Mouse (Mus musculus) adrenal gland, postnatal 25 days (tissue): ENCODE measurements around the gene Ahrr. TPM values are rescaled to one million over a fixed set of nuclear protein-coding genes. Genes with fewer than 3 reads are reported as not detected.
A peak's percentile ranks its signal among the peaks of the same experiment; 100 is the strongest.

Source experiments
- DNase-seq: peaks from one replicate; pipeline ENCODE4 v3.0.0; 2021; ENCODE audit warnings: mixed read lengths
- total RNA-seq: library from RNA; stranded (reverse); gene quantifications from 2 replicates; pipeline ENCODE4 v1.2.3, GENCODE M21; 2021

The Ahrr gene
- total RNA-seq, 1 experiment from 2014 or later: 1.7 TPM

DNA sequence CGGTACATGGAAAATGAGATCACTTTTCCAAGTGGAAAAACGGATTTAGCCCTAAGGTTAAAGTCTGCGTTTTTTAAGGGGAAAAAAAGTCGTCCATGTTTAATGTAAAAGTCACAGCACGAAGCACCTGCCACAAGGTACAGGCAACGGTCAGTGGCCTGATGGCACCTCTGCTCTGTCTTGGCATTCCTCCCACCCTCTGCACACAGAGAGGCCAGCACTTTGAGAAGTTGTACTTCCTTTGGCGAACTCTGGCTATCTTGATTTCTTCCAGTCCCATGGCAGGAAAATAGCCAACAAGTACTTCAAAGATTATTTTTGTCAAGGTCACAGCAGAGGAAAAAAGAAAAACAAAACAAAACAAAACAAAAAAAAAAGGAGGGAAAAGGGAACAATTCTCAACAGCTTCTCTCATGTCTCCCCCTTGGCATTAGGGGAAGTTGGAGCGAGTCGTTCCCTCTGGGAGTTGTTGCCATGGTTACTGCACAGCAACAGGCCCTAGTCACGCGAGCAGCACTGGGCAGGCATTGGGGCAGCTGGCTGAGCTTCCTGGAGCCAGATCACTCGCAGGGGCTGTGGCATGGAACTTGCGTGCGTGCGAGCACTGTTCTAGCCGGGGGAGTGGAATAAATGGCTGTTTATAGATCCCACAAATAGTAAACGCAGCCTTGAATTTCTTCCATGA, 46.8 kb downstream of the Ahrr start:
- peak; percentile 72 for DNase-seq

DNA sequence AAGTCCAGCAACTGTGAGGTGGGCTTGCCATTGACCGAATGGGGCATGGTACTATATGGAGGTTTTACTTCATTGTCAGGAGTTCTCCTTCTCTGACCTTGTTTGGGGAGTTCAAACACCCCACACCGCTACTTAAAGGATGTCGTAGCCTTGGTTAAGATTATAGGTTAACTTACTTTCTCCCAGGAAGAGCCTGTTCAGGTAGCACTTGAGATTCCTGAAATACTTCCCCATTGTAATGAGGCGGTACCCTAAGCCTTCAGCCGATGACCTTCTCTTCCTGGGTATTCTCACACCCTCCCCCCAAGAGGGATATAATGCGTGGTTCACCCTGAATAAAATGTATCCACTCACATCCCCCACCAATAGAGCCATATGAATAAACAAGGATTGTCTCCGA, 54.6 kb downstream of the Ahrr start:
- no peak for DNase-seq

DNA sequence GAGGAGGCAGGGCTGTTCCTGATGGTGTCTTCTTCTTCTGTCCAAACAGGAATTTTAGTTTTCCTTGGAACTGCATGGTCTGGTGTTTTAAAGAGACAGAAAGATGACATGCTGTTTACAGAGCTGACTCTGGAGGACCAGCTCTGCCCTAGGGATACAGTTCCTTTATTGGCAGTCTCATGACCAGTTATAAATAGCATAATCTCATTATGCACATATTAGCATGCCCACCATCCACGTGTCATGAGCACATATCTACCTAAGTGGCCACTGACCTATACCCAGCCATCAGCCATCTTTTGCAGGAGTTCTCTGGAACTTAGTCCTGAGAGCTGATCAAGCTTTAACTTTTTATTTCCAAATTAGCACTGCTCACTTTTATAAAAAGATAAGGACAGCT, 71.5 kb downstream of the Ahrr start:
- DNase-seq: no peak

DNA sequence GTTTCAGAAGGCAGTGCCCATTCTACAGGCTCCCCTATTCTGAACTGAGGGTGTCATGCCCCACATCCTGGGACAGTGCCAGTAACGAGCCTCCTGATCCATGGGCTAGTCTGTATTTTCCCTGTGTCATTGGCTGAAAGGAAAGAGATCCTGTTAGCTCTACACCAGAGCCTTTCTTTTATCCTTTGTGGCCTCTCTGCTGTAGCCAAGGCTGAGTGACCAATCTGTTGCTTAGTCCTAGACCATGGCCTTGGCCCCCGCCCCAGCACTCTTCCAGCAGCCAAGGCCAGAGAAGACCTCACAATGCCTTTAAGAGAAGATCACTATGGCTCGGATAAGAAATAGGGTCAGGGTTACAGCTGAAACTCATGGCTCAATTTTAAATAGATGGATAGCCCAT, 73.7 kb downstream of the Ahrr start:
- DNase-seq: peak; percentile 55

DNA sequence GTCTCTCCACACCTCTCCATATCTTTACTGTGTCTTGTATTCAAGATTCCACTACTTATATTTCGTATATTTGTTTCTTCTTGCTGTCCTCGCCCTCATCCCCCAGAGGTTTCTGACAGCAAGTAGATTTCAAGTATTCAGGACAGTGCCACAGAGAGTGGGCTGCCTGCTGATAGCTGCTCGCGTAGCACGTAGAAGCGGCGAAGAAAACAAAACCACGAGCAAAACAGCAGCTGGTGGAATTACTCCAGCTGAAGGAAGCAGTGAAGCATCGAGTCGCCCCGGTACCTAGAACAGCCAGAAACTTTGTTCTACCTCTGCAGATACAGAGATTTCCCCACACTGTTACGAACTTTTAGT, 83.2 kb downstream of the Ahrr start:
- peak; percentile 6 for DNase-seq

DNA sequence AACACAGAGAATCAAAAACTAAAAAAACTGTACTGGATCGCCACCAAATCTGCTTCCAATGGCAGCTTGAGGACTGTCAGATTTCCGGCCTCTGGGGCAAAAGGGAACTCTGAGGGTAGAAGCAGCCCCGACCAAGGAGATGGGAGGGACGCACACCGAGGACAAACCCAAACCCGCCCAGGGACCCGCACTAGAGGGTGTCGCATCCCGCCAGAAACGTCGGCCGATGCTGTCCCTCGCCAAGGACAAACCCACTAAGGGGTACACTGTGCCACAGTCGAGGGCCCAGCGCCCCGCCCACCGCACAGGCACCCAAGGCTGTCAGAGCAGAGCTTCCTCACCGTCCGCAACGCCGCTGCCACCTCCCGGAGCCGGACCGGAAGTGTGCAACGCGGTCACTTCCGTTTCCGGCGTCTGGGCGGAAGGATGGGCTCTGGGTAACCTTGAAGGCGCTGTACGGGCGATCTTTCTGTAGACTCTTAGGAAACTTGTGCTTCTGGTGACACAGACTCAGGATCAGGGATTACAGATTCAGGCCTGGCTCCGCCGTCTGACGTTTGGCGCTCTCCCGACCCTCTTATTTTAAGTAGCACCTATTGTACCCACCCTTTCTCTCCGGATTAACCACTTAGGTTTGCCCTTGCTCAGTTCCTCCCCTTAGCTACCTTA, 83.7 kb downstream of the Ahrr start, which contains the start of gene Exoc3:
Gene Exoc3 (minus strand): TSS at position 416 of the 669 bp plus-strand sequence.
- DNase-seq: peak; percentile 92

DNA sequence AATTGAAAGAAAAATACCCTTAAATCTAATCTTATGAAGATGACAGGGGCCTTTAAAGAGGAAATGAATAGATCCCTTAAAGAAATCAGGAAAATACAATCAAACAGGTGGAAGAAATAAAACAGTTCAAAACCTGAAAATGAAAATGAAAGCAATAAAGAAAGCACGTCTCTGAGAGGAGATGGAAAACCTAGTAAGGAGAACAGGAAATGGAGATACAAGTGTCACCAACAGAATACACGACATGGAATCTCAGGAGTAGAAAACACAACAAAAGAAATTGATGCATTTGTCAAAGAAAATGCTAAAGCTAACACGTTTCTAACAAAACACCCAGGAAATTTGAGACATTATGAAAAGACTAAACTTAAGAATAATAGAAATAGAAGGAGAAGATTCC, 95.7 kb downstream of the Ahrr start:
- DNase-seq: no peak

DNA sequence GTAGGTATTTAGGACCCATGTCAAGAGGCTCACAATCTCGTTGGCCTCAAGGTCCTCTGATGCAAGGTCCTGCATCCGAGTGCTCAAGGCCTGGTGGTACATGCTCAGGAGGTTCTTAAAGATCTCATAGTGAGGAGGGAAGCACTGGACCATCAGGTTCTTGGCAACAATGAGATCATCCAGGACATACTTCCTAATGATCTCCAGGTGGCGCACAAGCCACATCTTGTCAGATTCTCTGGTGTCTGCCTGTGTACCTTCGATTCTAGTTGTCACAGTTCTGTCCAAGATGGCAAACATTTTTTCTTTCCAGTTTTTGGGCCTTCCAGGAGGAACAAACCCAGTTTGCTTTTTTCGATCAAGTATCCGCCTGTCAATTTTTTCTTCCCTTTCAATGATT, 99.5 kb downstream of the Ahrr start:
- DNase-seq: no peak

DNA sequence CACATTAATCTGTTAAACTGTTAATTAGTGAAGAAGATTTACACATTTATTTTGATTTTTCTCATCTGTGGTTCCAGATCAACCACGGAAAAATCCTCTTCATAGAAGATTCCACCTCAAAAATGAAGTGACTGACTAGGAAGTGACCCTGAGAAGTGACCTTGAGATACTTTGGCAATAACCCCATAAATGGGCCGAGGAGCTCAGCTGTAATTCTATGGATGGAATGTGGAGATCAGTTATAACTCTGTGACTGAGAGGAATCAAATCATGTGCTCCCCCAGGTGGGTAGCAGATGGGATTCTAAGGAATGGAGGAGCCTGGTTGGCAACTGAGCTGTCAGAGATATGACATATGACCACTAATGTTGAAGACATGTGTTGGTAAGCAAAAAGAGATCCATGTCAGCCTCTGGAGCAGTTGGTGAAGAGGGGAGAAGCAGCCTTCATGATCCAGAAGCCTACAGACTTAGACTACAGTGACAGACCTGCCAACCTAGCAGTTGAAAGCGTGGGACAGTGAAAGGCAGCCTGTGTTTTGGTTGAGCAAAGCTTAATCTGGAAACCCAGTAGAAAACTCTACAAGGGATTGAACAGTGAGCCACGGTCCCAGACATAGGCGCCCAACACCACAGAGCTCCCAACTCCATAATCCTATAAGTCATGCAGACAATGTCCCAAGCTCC, 109.0 kb downstream of the Ahrr start:
- no peak for DNase-seq

DNA sequence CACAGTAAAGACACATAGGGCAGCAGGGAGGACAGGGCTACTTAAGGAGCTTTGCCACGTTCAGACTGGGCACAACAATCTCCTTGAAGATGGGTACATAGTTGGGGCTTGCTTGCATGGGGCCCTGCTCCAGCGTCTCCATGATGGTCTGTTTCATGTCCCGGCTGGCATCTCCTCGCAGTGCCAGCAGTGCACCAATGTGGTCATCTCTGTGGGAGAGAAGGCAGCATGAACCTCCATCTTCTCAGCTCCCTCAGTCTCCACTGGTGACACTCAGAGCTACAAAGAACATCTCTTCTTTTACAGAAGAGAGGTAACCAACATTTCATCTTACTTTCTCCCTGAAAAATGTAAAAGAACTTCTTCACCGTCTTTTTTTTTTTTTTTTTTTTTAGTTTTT, 120.1 kb downstream of the Ahrr start:
- no peak for DNase-seq

DNA sequence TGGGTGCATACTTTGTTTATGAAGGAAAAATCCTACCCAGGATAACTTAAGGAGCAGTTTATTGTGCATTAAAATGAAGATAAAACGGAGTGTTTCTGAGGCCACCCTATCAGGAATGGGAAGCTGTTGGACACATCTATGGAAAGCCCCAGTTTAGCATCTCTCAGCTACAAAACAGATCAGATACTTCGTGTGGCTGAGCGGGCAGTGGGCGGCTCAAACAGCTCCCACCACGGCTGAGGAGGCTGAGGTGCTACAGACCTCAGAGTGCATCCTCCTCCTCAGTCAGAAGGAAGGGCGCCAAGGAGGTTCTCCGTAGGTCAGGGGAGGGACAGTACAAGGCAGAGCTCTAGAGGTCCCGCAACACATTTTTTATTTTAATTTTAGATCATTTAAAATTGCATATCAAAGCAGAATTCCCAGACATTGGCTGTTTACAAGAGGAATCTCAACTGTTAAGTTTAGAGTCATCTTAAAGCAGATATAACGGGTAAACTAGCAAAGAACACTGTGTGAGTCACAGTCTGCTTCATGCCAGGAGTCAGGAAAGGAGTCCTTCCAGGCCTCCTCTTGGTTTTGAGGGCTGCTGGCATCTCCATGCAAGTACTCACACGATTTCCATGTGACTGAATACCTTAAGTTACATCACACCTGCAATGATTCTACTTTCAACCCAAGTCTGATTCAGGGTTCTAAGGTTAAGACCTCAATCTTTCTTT, 122.5 kb downstream of the Ahrr start:
- no peak for DNase-seq

DNA sequence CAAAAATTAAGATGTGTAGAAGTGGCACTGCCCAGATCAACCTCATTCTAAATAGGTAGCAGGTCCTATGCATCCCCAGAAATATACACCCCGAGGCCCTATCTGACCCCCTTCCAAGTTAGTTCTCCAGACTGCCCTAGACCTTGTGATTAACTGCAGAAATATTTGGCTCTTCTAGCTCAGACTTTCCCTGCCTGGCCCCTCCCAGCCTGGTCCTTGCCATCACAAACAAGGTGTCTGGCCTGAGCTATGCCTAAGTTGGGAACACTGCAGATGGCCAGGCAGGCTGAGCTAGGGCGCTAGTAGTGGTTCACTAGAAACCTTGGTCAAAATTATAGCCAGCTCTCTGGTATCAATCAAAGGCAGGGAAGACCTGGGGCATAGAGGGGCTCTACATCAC, 124.6 kb downstream of the Ahrr start:
- no peak for DNase-seq

DNA sequence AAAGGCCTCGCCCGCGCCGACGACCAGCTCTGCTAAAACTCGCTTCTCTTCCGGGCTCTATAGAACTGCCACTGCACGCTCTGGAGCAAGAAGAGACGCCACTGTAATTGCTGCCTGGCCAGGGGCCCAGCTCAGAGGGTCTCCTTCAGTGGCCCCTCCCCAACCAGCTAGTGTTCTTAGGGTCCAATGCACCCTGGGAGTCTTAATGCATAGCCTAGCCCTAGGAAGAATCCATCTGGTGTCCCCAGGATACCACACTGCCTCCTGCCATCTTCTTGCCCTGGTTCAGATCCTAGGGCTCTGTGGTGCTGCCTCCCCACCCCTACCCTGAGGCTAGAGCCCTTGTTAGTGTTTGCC, 125.1 kb downstream of the Ahrr start:
- no peak for DNase-seq

DNA sequence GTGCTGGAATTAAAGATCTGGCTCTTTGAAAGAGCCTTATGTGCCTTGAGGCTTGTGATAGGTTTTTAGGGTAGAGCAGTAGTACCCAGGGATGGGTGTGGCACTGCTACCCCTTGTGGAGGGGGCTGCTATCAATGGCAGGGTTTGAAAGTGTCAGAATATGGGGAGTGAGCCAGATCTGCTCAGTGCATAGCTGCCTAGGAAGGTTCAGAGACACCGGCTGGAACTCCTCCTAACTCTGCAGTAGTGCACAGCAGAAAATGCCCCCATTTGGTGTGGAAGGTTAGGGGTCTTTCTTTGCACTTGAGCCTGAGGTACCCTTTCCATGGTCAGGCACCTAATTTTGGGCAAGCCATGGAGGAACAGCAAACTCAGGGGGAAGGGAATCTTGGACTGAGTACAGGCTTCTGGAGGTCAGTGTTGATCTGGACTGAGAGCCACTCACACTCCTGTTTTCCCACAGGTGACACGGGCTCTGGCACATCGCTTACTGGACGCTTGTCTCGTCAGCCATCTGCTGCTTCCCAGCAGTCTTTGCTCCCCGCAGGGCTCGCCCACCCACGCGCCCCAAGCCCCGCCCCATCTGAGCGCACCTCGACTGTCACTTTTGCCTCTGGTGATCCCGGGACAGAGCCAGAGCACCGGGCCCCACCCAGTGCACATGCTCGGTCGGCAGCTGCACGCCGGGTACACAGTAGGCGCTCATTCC, 125.6 kb downstream of the Ahrr start:
- DNase-seq: peak; percentile 65

Other genes starting within 250 kb of the Ahrr start
- 3.6 and 6.8 TPM in 2 replicates for gene Cep72, start 230.0 kb downstream of the Ahrr start, total RNA-seq
- gene Slc9a3, start 170.9 kb downstream of the Ahrr start, total RNA-seq: 0.09 TPM in 1 of 2 replicates, not detected in the other
- 47.9 and 67.9 TPM in 2 replicates for gene Exoc3, start 83.6 kb downstream of the Ahrr start, total RNA-seq
- 147 and 161 TPM in 2 replicates for gene Pdcd6, start 25.2 kb upstream of the Ahrr start, total RNA-seq
- gene Sdha, start 57.9 kb upstream of the Ahrr start, total RNA-seq: 591 and 621 TPM in 2 replicates
- gene Ccdc127, start 58.0 kb upstream of the Ahrr start, total RNA-seq: 52.4 and 57.8 TPM in 2 replicates
- 0.24 and 0.43 TPM in 2 replicates for gene Lrrc14b, start 71.7 kb upstream of the Ahrr start, total RNA-seq
- gene Zfp72, start 98.5 kb upstream of the Ahrr start, total RNA-seq: 4.4 and 4.7 TPM in 2 replicates
- 719 and 903 TPM in 2 replicates for gene Ftl1-ps1, start 107.4 kb upstream of the Ahrr start, total RNA-seq
- gene Zfp825, start 201.7 kb upstream of the Ahrr start, total RNA-seq: 13.7 and 13.8 TPM in 2 replicates